Mouse (Mus musculus) lung, embryonic 15.5 days (tissue): ENCODE data around the gene Kdr. TPM values are rescaled to one million over a fixed set of nuclear protein-coding genes. Genes with fewer than 3 reads are reported as not detected.

ENCODE experiments used
- ATAC-seq: fragments of 200-750 bp; cut with Nextera tagmentation; 2 replicates; pipeline ENCODE4 v1.8.0; 2017; ENCODE audit warnings: moderate number of reproducible peaks, borderline replicate concordance; ENCODE audit not compliant: low FRiP score, low TSS enrichment; ENCODE audit errors: extremely low read depth
- H3K27ac ChIP-seq: fragments of 300-500 bp; sonication (generic); 2 replicates; pipeline ENCODE4 v1.5.1; 2015; ENCODE audit warnings: moderate library complexity, mild to moderate bottlenecking, inconsistent platforms
- H3K27me3 ChIP-seq: fragments of 300-500 bp; sonication (generic); 2 replicates; pipeline ENCODE4 v1.6.1; 2015; ENCODE audit warnings: inconsistent platforms
- H3K36me3 ChIP-seq: fragments of 300-500 bp; sonication (generic); 2 replicates; pipeline ENCODE4 v1.6.1; 2015; ENCODE audit warnings: inconsistent platforms
- H3K4me1 ChIP-seq: fragments of 300-500 bp; sonication (generic); 2 replicates; pipeline ENCODE4 v1.6.1; 2015; ENCODE audit warnings: inconsistent platforms
- H3K4me2 ChIP-seq: fragments of 300-500 bp; sonication (generic); 2 replicates; pipeline ENCODE4 v1.6.1; 2015; ENCODE audit warnings: inconsistent platforms, mild to moderate bottlenecking, moderate library complexity
- H3K4me3 ChIP-seq: fragments of 300-500 bp; sonication (generic); 2 replicates; pipeline ENCODE4 v1.5.1; 2015; ENCODE audit warnings: mild to moderate bottlenecking, inconsistent platforms
- H3K9ac ChIP-seq: fragments of 300-500 bp; sonication (generic); 2 replicates; pipeline ENCODE4 v1.6.1; 2015; ENCODE audit warnings: inconsistent platforms
- H3K9me3 ChIP-seq: fragments of 300-500 bp; sonication (generic); 2 replicates; pipeline ENCODE4 v1.6.1; 2016; ENCODE audit warnings: inconsistent platforms
- WGBS: fragments of 180-500 bp; shearing (Covaris S2); methylation state at CpG from one replicate; pipeline ENCODE4 v1.1.7; 2015; 5-methylcytosine and 5-hydroxymethylcytosine counted together
- microRNA-seq: library from miRNA; unstranded; fragments of <30 nt; microRNA quantifications from one replicate; pipeline ENCODE4, GENCODE M21; 2016
- polyA plus RNA-seq: library from polyadenylated mRNA; unstranded; fragments of >200 nt; fragmentation: Nextera tagmentation; extraction: Ambion mirVana; gene quantifications from 2 replicates; pipeline ENCODE4 v1.2.1, GENCODE M21; 2015

The Kdr gene
- polyA plus RNA-seq, 1 experiment from 2014 or later = 60.7 TPM

DNA sequence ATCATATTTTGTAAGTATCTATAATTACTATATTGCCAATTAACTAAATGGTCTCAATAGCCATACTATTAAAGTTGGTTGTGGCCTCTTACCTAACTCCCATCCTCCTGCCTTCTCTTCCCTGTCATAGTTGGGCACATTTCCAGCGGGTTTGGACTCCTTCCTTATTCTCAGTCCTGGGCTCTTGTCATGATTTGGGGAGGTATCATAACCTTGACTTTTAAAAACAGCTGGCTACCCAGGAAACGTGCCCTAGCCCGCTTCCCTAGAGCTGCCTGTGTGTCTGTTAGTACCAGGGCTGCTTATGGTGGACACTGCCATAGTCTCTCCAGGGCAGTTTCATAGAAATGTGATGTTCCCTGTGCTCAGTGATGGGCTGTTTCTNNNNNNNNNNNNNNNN is 82.9 kb downstream of the Kdr start:
- no peaks in the 10 kb centered on the region for H3K9me3 ChIP-seq
- WGBS = 72% methylated on average over 3 of the region's 3 CpGs
- ATAC-seq = no peak
- H3K4me1 ChIP-seq = peaks cover 7% of the 10 kb centered on the region
- no peak overlapping the region for H3K4me3 ChIP-seq
- H3K4me2 ChIP-seq = no peak overlapping the region
- H3K9ac ChIP-seq = no peak overlapping the region
- no peaks in the 10 kb centered on the region for H3K27me3 ChIP-seq
- no peaks in the 10 kb centered on the region for H3K36me3 ChIP-seq
- no peak overlapping the region for H3K27ac ChIP-seq

DNA sequence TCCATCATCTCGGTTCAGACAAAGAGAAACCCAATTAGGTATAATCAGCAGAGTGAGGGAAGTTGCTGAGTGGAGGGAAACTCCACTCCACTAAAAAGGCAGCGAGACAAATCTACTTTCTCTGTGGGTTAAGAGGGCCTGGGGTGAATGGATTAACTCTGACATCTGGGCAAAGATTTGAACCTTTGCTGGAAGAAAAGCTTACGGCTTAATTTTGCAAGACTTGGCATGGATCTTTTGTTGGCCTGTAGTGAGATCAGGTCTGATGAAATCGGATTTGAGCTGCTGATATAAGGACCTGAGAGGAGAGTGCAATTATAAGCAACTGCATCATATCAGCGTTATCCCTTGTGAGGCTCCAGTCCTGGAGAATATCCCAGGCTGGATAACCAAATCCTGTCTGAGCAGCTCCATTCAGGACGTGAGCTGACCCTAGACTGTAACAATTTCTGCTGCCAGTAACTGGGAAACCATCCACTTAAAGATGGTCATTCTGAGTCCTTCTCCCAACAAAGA is 85.2 kb downstream of the Kdr start:
- Histone ChIP-seq H3K27me3 (no peaks in the 10 kb centered on the region), H3K4me2 (no peak overlapping the region), H3K27ac (no peak overlapping the region), H3K4me3 (no peak overlapping the region), H3K9me3 (no peaks in the 10 kb centered on the region), H3K36me3 (no peaks in the 10 kb centered on the region), H3K4me1 (no peaks in the 10 kb centered on the region), H3K9ac (no peak overlapping the region)
- no peak for ATAC-seq
- 52% methylated on average over 6 of the region's 6 CpGs for WGBS

Small RNA genes within 50 kb of the gene (microRNA-seq; reads per million reads assigned to microRNA genes)
- gene Gm25374 = not detected

Other genes starting within 250 kb of the Kdr start
- gene Srd5a3, start 161.8 kb upstream of the Kdr start, polyA plus RNA-seq = 45.4 and 49.6 TPM in 2 replicates
- gene Tmem165, start 205.4 kb upstream of the Kdr start, polyA plus RNA-seq = 108 and 110 TPM in 2 replicates